Mouse (Mus musculus): ENCODE results near the gene Mum1. TPM values are rescaled to one million over a fixed set of nuclear protein-coding genes. Genes with fewer than 3 reads are reported as not detected.
A peak's percentile ranks its signal among the peaks of the same experiment; 100 is the strongest.

Gene Mum1
- polyA plus RNA-seq, 1 experiment from 2014 or later, result 74.8 TPM

- peaks cover 22% of the 10 kb centered on the region for H3K4me1 ChIP-seq
- peak overlapping the region; percentile 86 for H3K4me2 ChIP-seq
- under 1% methylated on average over 47 of the region's 48 CpGs for WGBS
- peak overlapping the region; percentile 31 for H3K9ac ChIP-seq
- ATAC-seq (replicated peaks; ENCODE audit: low FRiP score), result no peak; the same call in 1 of the 2 replicates
- peak overlapping the region; percentile 45 for H3K4me3 ChIP-seq (replicated peaks)
- H3K36me3 ChIP-seq, result peaks cover 25% of the 10 kb centered on the region; the same call in 1 of the 2 replicates
- no peaks in the 10 kb centered on the region for H3K9me3 ChIP-seq (replicated peaks)
- no peak overlapping the region for H3K27ac ChIP-seq
- H3K27me3 ChIP-seq, result peaks cover 72% of the 10 kb centered on the region
Observed at GRCm38 (mm10) chr10:80190491-80191051, 35.7 kb upstream of the Mum1 start.

DNA sequence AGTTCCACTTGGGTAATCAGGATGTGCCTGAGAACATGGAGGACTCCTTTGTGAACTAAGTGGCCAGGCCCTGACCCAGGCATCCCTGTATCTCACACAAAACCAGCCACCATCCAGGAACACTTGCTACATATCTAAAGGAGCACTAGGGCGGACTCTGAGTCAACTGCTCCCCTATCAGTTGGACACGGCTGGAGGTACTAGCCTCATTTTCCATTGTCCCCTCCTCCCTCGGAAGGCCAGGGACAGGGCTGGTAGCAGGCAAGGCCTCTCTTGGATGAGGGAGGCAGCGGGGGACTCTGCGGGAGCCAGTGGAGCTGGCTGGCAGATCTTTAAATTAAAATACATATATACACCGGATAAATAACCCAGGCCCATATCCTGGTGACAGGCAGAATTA lies 32.3 kb upstream of the Mum1 start:
- no peak overlapping the region for H3K9ac ChIP-seq
- no peak overlapping the region for H3K4me2 ChIP-seq
- no peak for ATAC-seq (replicated peaks; ENCODE audit: low FRiP score)
- peaks cover 34% of the 10 kb centered on the region for H3K4me1 ChIP-seq
- peaks cover 3% of the 10 kb centered on the region; the same call in 1 of the 2 replicates for H3K36me3 ChIP-seq
- peaks cover 55% of the 10 kb centered on the region for H3K27me3 ChIP-seq
- 89% methylated on average over 6 of the region's 6 CpGs for WGBS
- H3K4me3 ChIP-seq (replicated peaks), result no peak overlapping the region
- H3K9me3 ChIP-seq (replicated peaks), result no peaks in the 10 kb centered on the region
- H3K27ac ChIP-seq, result no peak overlapping the region

- H3K4me3 ChIP-seq (replicated peaks), result no peak overlapping the region
- no peak for ATAC-seq (replicated peaks; ENCODE audit: low FRiP score)
Observed at GRCm38 (mm10) chr10:80194441-80194840, 31.8 kb upstream of the Mum1 start.

DNA sequence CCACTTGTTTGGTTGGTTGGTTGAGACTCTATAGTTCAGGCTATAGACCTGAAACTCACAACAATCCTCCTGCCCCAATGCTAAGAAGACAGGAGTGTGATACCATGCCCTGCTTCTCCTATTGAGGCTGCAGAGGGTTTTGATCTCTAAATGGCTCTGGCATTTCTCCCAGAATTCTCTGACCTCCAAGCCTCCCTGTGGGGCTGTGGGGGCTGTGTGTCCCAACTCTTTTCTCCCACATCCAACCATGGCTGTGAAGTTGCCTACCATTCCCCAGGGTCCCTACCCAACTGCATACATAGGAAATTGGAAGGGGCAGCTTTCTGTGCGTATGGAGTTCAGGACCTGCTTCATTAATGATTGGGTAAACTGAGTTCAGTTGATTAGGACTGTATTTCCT lies 30.1 kb upstream of the Mum1 start:
- H3K9ac ChIP-seq, result no peak overlapping the region
- 93% methylated on average over 1 of the region's 1 CpGs for WGBS
- no peaks in the 10 kb centered on the region for H3K9me3 ChIP-seq (replicated peaks)
- no peaks in the 10 kb centered on the region for H3K36me3 ChIP-seq
- no peak for ATAC-seq (replicated peaks; ENCODE audit: low FRiP score)
- no peak overlapping the region for H3K27ac ChIP-seq
- peaks cover 33% of the 10 kb centered on the region for H3K27me3 ChIP-seq
- peaks cover 22% of the 10 kb centered on the region for H3K4me1 ChIP-seq
- no peak overlapping the region for H3K4me2 ChIP-seq
- H3K4me3 ChIP-seq (replicated peaks), result no peak overlapping the region

More at GRCm38 (mm10) chr10:80194441-80194840, 31.8 kb upstream of the Mum1 start:
- H3K4me2 ChIP-seq, result no peak overlapping the region
- H3K27me3 ChIP-seq, result peaks cover 50% of the 10 kb centered on the region
- no peaks in the 10 kb centered on the region for H3K9me3 ChIP-seq (replicated peaks)
- H3K9ac ChIP-seq, result no peak overlapping the region
- H3K27ac ChIP-seq, result no peak overlapping the region
- no peaks in the 10 kb centered on the region for H3K36me3 ChIP-seq
- peaks cover 34% of the 10 kb centered on the region for H3K4me1 ChIP-seq
- 65% methylated on average over 8 of the region's 8 CpGs for WGBS

GRCm38 (mm10) chr10:80196778-80197581 lies 29.3 kb upstream of the Mum1 start:
- Histone ChIP-seq H3K27ac (no peak overlapping the region), H3K4me3 (replicated peaks) (no peak overlapping the region), H3K4me2 (no peak overlapping the region), H3K9me3 (replicated peaks) (no peaks in the 10 kb centered on the region), H3K9ac (no peak overlapping the region), H3K4me1 (peaks cover 22% of the 10 kb centered on the region), H3K27me3 (peaks cover 26% of the 10 kb centered on the region), H3K36me3 (no peaks in the 10 kb centered on the region)
- peak; percentile 20; the same call in 1 of the 2 replicates for ATAC-seq (replicated peaks; ENCODE audit: low FRiP score)
- WGBS, result 61% methylated on average over 33 of the region's 33 CpGs

GRCm38 (mm10) chr10:80199440-80200008 lies 26.7 kb upstream of the Mum1 start:
- peak; percentile 72 for ATAC-seq (replicated peaks; ENCODE audit: low FRiP score)
- peaks cover 24% of the 10 kb centered on the region for H3K4me1 ChIP-seq
- H3K36me3 ChIP-seq, result no peaks in the 10 kb centered on the region
- WGBS, result 49% methylated on average over 3 of the region's 3 CpGs
- no peaks in the 10 kb centered on the region for H3K9me3 ChIP-seq (replicated peaks)
- 0 out of 2 replicates have a peak, but pooled peaks cover 5% of the 10 kb centered on the region for H3K27me3 ChIP-seq
- H3K4me3 ChIP-seq (replicated peaks), result no peak overlapping the region
- H3K27ac ChIP-seq, result no peak overlapping the region
- no peak overlapping the region for H3K9ac ChIP-seq
- H3K4me2 ChIP-seq, result no peak overlapping the region

- Histone ChIP-seq H3K9me3 (replicated peaks) (no peaks in the 10 kb centered on the region), H3K9ac (no peak overlapping the region), H3K4me2 (no peak overlapping the region), H3K36me3 (no peaks in the 10 kb centered on the region), H3K4me3 (replicated peaks) (no peak overlapping the region), H3K4me1 (peaks cover 24% of the 10 kb centered on the region), H3K27ac (no peak overlapping the region), H3K27me3 (no peaks in the 10 kb centered on the region)
- no peak for ATAC-seq (replicated peaks; ENCODE audit: low FRiP score)
- WGBS, result 83% methylated on average over 6 of the region's 6 CpGs
Observed at GRCm38 (mm10) chr10:80200485-80200884, 25.7 kb upstream of the Mum1 start.

DNA sequence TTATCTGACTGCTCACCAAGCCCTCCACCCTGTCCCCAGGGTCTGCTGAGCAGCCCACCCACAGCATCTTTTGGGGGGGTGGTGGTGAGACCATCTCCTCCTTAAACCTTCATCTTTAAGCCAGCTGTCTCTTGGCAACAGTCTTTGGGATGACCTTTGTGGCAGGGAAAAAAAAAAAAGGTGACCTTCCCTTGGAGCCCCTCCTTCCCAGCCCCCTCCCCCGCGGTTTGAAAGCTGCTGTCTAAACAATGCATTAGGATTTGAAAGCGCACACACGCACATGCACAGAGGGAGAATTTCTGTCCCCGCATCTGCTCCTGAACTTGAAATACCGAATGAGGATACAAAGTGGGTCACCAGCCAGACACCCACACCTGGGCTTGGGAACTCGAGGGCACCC lies 22.2 kb upstream of the Mum1 start:
- Histone ChIP-seq H3K27me3 (peaks cover 17% of the 10 kb centered on the region), H3K4me2 (no peak overlapping the region), H3K9me3 (replicated peaks) (no peaks in the 10 kb centered on the region), H3K9ac (no peak overlapping the region), H3K4me3 (replicated peaks) (no peak overlapping the region), H3K4me1 (peaks cover 13% of the 10 kb centered on the region), H3K36me3 (no peaks in the 10 kb centered on the region), H3K27ac (no peak overlapping the region)
- ATAC-seq (replicated peaks; ENCODE audit: low FRiP score), result no peak
- WGBS, result 27% methylated on average over 7 of the region's 7 CpGs

GRCm38 (mm10) chr10:80207201-80207600 lies 19.0 kb upstream of the Mum1 start:
- Histone ChIP-seq H3K4me2 (no peak overlapping the region), H3K4me3 (replicated peaks) (no peak overlapping the region), H3K27ac (no peak overlapping the region), H3K9me3 (replicated peaks) (no peaks in the 10 kb centered on the region), H3K27me3 (peaks cover 22% of the 10 kb centered on the region), H3K36me3 (no peaks in the 10 kb centered on the region), H3K4me1 (peaks cover 13% of the 10 kb centered on the region), H3K9ac (no peak overlapping the region)
- 89% methylated on average over 1 of the region's 1 CpGs for WGBS
- no peak for ATAC-seq (replicated peaks; ENCODE audit: low FRiP score)

GRCm38 (mm10) chr10:80207676-80208075 lies 18.6 kb upstream of the Mum1 start:
- 71% methylated on average over 10 of the region's 10 CpGs for WGBS
- H3K4me2 ChIP-seq, result no peak overlapping the region
- ATAC-seq (replicated peaks; ENCODE audit: low FRiP score), result no peak
- no peaks in the 10 kb centered on the region for H3K36me3 ChIP-seq
- H3K27ac ChIP-seq, result no peak overlapping the region
- H3K27me3 ChIP-seq, result peaks cover 22% of the 10 kb centered on the region
- H3K4me1 ChIP-seq, result peaks cover 13% of the 10 kb centered on the region
- H3K9me3 ChIP-seq (replicated peaks), result no peaks in the 10 kb centered on the region
- H3K4me3 ChIP-seq (replicated peaks), result no peak overlapping the region
- no peak overlapping the region for H3K9ac ChIP-seq

DNA sequence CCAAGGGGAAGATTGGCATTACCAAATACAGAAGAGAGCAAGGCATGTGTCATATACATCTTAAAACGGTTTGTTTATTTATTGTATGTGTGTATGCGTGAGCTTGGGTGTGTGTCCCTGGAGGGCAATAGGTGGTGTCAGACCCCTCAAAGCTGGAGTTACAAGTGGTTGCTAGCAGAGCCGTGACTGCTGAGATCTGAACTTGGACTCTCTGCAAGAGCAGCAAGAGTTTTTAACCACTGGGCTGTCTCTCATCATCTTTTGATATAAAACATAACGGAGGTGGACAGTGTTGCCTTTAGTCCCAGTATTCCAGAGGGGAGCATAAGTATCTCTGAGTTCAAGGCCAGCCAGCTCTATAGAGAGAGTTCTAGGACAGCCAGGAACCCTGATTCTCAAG lies 18.0 kb upstream of the Mum1 start:
- Histone ChIP-seq H3K9ac (no peak overlapping the region), H3K4me2 (no peak overlapping the region), H3K27me3 (peaks cover 22% of the 10 kb centered on the region), H3K4me3 (replicated peaks) (no peak overlapping the region), H3K36me3 (no peaks in the 10 kb centered on the region), H3K4me1 (peaks cover 13% of the 10 kb centered on the region), H3K27ac (no peak overlapping the region), H3K9me3 (replicated peaks) (no peaks in the 10 kb centered on the region)
- ATAC-seq (replicated peaks; ENCODE audit: low FRiP score), result no peak
- 81% methylated on average over 4 of the region's 4 CpGs for WGBS

DNA sequence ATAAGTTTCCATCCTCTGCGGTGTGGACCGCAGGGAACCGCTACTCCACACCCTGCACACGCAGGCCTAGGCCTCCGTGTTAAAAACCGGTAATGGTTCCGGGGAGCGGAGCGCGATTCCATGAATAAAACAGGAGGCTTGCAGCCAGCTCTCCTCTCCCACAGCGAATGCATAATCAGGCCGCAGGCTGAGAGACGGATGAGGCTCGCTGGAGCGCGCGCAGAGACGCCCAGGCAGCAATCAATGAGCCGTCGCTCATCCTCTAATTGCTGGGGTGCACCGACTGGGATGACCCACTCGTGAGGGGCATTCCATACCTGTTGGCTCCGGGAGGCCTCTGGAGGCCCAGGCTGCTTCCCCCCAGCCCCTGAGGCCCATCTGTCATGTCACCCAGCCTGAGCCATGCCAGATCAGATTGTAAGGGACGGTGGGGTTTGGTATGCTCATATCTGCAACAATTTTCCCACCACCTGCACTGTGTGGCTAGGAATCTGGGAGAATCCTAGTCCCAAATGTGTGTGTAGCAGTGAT lies 17.3 kb upstream of the Mum1 start:
- WGBS, result 12% methylated on average over 24 of the region's 24 CpGs
- Histone ChIP-seq H3K4me3 (replicated peaks) (no peak overlapping the region; the same call in 1 of the 2 replicates), H3K36me3 (no peaks in the 10 kb centered on the region), H3K4me1 (peaks cover 11% of the 10 kb centered on the region), H3K27me3 (peaks cover 22% of the 10 kb centered on the region), H3K4me2 (peak overlapping the region; percentile 43), H3K9ac (peak overlapping the region; percentile 31; the same call in 1 of the 2 replicates), H3K27ac (no peak overlapping the region), H3K9me3 (replicated peaks) (no peaks in the 10 kb centered on the region)
- ATAC-seq (replicated peaks; ENCODE audit: low FRiP score), result peak; percentile 29; the same call in 1 of the 2 replicates

Measured in kidney, embryonic 15.5 days (tissue).